Mouse (Mus musculus) forebrain, embryonic 16.5 days (tissue): Measurements from ENCODE around the gene Olfr486. TPM values are rescaled to one million over a fixed set of nuclear protein-coding genes. Genes with fewer than 3 reads are reported as not detected.

ENCODE experiments used
- polyA plus RNA-seq: library from polyadenylated mRNA; unstranded; fragments of >200 nt; fragmentation: Nextera tagmentation; extraction: Ambion mirVana; gene quantifications from 2 replicates; pipeline ENCODE4 v1.2.1, GENCODE M21; 2015

Gene Olfr486
- polyA plus RNA-seq, 1 experiment from 2014 or later: not detected

Other genes with a start within 250 kb of the Olfr486 start
- not detected in 2 replicates for gene Olfr473, start 242.3 kb downstream of the Olfr486 start, polyA plus RNA-seq
- not detected in 2 replicates for gene Olfr474, start 218.1 kb downstream of the Olfr486 start, polyA plus RNA-seq
- not detected in 2 replicates for gene Olfr476, start 207.9 kb downstream of the Olfr486 start, polyA plus RNA-seq
- gene Olfr477, start 186.0 kb downstream of the Olfr486 start, polyA plus RNA-seq: not detected in 2 replicates
- not detected in 2 replicates for gene Olfr478, start 138.8 kb downstream of the Olfr486 start, polyA plus RNA-seq
- not detected in 2 replicates for gene Olfr479, start 122.0 kb downstream of the Olfr486 start, polyA plus RNA-seq
- gene Olfr480, start 105.4 kb downstream of the Olfr486 start, polyA plus RNA-seq: not detected in 2 replicates
- gene Olfr481, start 92.9 kb downstream of the Olfr486 start, polyA plus RNA-seq: not detected in 2 replicates
- gene Olfr482, start 75.2 kb downstream of the Olfr486 start, polyA plus RNA-seq: not detected in 2 replicates
- gene Olfr483, start 71.9 kb downstream of the Olfr486 start, polyA plus RNA-seq: not detected in 2 replicates
- gene Olfr484, start 45.3 kb downstream of the Olfr486 start, polyA plus RNA-seq: not detected in 2 replicates
- gene Olfr485, start 12.9 kb downstream of the Olfr486 start, polyA plus RNA-seq: not detected in 2 replicates
- gene Olfr487, start 41.9 kb upstream of the Olfr486 start, polyA plus RNA-seq: not detected in 2 replicates
- not detected in 2 replicates for gene Olfr488, start 85.6 kb upstream of the Olfr486 start, polyA plus RNA-seq
- gene Olfr490, start 116.2 kb upstream of the Olfr486 start, polyA plus RNA-seq: not detected in 2 replicates
- gene Olfr491, start 140.7 kb upstream of the Olfr486 start, polyA plus RNA-seq: not detected in 2 replicates
- gene Olfr492, start 150.9 kb upstream of the Olfr486 start, polyA plus RNA-seq: not detected in 2 replicates
- not detected in 2 replicates for gene Olfr493, start 174.2 kb upstream of the Olfr486 start, polyA plus RNA-seq
- not detected in 2 replicates for gene Olfr494, start 192.6 kb upstream of the Olfr486 start, polyA plus RNA-seq
- gene Olfr495, start 220.4 kb upstream of the Olfr486 start, polyA plus RNA-seq: not detected in 2 replicates
- not detected in 2 replicates for gene Olfr497, start 247.7 kb upstream of the Olfr486 start, polyA plus RNA-seq